Mouse (Mus musculus): ENCODE data around the gene Tmem164.
"Not testable (repeated sequence)": the region's sequence is repeated elsewhere in the genome, so short reads cannot be mapped to it uniquely, and the experiment has no call there.

Gene Tmem164

GRCm38 (mm10) chrX:142681056-142681615 lies at the start of gene Tmem164:
Gene Tmem164, plus strand, starts transcription at chrX:142681406.
- peak; percentile 62 for DNase-seq (ENCODE audit: low spot score)

DNA sequence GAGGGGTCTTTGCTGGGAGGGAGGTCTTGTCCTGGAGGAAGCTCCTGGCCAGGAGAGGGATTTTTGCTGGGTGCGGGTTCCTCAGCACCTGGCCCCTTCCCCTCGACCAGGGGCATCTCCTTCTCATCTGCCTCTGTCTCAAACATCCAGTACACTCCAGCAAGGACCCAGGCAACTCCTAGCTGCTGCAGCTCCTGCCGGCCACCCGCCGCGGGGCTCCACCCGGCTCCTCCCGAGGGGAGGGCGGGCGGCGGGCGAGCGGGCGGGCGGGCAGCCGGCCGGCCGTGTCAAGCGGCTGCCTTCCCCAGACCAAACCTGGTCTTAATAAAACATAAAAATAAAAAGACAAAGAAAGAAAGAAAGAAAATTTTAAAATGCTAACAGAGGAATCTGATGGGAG lies 48.2 kb upstream of the Tmem164 start:
- DNase-seq (ENCODE audit: low spot score): not testable (repeated sequence)

DNA sequence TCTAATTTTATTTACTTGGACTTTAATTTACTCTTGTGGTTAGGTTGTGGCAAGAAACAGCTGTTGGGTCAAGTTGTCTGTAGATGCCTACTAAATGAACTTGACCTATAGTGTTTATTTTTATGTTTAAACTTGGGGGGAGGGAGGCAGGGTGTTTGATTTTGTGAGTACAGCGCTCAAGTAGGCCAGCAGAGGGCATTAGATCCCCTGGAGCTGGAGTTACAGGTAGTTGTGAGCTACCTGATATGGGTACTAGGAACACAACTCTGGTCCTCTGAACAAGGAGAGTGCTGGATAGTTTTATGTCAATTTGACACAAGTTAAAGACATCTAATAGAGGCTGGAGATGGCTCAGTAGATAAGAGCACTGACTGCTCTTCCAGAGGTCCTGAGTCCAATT lies 34.0 kb upstream of the Tmem164 start:
- DNase-seq (ENCODE audit: low spot score): no peak

DNA sequence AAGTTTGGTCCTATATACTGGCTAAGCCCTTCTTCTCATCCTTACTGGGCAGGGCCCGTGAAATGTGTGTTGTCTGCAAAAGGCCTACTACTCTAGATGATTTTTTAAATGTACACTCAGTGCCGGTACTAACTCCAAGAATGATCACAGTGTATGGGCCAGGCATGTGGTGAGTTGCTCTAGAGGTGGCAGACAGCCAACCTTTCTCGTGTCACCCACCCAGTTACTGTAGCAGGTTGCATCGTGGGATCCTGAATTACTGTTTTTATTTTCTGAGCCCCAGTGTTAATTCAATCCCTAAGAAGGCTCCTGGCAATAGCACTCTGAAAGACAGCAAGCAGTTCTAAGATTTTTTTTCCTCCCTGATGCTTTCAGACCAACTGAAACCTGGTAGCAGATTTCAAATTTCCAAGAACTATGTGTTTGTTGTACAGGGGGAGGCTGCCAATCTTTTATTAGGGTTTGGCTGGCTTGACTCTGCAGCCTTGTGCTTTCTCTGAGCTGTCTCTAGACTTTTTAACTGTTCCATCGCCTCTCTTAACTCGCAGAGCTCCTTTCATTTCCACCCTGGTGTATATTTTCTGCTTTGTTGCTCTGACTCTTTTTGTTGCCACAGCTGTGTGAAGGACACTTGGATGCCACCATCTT lies 31.0 kb upstream of the Tmem164 start:
- no peak for DNase-seq (ENCODE audit: low spot score)

DNA sequence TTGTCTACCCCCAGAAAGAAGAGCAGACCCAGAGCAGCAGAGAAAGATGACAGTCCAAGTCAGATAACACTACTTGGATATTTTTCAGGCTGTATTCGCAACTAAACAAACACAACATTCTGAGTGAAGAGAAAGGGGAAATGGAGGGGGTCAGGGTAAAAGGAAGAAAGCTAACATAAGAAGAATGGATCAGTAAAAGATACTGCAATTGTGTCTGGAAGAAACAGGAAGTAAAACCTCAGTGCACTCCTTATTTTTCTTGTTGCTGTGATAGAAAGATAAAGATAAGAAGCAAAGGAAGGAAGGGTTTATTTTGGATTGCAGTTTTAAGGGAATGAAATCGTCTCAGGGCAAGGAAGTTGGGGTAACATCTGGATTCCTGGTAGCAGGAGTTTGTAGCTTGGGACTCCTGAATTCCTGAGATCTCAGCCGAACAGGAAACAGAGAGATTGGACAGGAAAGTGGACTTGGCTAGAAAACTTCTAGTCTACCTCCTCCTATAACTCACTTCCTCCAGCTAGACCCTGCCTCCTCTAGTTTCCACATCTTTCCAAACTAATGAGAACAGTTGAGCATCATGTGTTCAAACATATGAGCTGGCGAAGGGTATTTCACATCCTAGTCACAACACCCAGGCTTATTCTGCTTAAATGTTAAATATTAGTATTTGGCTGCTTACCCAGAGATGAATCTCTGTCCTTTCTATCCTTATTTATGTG lies 16.3 kb upstream of the Tmem164 start:
- no peak for DNase-seq (ENCODE audit: low spot score)

DNA sequence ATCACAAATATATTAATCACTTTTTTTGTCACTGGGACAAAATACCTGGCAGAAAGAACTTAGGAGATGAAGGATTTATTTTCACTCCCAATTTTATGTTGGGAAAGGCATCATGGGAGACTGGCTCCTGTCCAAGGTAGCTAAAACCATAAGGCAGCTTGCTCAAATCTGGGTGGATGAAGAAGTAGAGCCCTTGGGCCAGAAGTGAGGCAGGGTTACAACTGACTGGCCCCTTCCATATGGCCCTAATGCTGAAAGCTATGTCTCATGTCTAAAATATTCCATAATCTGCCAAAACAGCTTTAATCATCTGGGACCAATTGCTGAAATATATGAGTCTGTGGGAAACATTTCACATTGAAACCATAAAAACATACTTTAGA lies 15.8 kb upstream of the Tmem164 start:
- no peak for DNase-seq (ENCODE audit: low spot score)

DNA sequence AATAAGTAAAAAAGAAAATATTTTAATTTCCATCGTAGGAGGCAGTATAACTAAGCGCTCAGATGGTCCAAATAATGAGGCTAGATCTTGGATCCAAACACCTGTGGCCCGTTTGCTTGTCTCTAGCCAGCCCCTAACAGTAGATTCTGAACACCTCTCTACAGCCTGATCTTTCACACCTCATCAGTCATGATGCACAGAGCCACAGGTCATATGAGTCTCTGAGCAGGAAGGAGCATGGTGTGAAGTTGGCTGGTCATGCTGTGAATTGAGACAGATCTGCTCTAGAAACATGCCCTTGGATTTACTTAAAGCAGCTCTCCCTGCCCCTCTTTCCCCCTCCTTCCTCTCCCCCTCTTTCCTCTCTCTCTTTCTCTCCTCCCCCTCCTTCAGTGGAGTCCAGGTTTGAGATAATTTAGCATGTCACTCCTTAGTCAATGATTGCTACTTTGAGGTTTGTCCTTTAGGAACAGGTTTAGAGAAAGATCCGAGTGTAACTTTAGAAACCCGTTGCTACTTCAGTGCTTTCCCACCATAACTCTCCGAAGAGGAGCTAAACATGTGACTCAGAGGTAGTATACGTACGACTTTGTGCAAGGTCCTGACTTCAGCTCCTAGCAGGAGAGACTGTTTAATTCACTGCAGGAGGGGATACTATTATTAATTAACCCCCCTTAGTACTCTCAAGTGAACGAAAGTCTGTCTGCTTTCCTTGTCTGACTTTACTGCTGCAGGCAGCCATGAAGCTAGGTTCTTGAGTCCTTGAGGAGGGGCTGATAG lies 11.7 kb upstream of the Tmem164 start:
- DNase-seq (ENCODE audit: low spot score): no peak

GRCm38 (mm10) chrX:142670121-142670520 lies 11.1 kb upstream of the Tmem164 start:
- no peak for DNase-seq (ENCODE audit: low spot score)

- no peak for DNase-seq (ENCODE audit: low spot score)
Measured at GRCm38 (mm10) chrX:142671141-142671540, 10.1 kb upstream of the Tmem164 start.

DNA sequence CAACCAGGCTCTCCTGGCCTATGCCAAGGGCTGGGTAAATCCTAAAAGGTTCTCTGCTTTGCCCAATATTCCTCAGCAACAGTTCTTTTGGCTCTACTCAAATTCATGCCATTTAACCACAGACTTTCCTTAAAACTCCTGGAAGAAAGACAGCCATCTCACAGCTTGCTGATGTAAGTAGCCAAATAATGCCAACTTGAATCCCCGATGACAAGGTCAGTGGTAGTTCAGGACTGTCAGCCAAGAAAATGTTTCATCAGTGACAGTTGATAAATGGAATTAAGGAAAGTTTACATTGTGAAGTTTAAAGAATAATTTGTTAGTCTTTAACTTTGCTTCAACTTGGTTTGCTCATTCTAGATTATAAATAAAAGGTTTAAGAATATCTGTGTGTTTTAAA lies 8.5 kb upstream of the Tmem164 start:
- no peak for DNase-seq (ENCODE audit: low spot score)

DNA sequence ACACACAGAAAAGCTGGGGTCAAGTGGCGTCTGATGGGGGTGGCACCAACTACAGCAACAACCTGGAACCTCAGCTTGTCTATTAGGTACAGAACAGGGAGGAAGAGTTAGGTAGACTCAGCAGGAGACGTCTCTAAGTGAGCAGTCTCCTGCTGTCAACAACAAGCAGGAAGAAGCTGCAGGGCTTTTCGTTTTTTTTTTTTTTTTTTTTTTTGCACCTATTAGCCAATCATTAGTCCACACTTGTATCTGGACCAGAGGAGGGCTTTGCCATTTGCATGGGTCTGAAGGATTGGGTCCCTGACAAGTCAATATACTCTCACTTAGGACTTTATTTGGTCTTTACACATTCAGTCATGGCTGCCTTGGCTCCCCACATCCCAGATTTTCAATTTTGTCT lies 4.0 kb upstream of the Tmem164 start:
- no peak for DNase-seq (ENCODE audit: low spot score)

- DNase-seq (ENCODE audit: low spot score): no peak
Measured at GRCm38 (mm10) chrX:142678499-142679474, 2.4 kb upstream of the Tmem164 start.

- no peak for DNase-seq (ENCODE audit: low spot score)
Measured at GRCm38 (mm10) chrX:142679502-142680250, 1.5 kb upstream of the Tmem164 start.

DNA sequence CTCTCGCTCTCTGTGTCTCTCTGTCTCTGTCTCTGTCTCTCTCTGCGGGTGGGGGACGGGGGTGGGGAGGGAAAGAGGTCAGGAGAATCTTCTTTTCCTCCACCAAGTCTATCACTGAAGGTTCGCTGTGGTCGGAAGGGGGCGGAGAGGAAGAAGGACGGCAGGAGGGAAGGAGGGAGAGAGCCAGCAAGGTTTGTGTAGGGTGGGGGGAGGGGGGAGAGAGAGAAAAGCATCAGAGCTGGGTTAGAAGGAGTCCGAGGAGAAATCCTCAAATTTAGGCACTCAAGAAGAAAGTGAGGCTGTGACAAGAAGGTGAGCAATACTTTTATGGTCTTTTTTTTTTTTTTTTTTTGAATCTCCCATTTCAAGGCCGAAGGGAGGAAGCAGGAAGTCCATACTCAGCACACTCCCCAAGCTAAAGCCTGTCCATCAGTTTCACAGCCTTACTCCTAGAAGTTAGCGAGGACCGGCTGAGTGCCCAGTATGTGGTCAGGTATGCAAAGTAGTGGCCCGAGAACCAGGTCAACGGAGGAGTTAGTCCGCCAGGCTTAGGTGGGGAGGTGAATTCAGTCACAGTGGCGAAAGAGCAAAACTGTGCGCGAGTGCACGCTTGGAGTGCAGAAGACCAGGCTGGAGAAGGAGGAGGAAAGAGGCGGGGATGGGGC lies 683 bp upstream of the Tmem164 start:
- peak; percentile 42 for DNase-seq (ENCODE audit: low spot score)

- peak; percentile 25 for DNase-seq (ENCODE audit: low spot score)
Measured at GRCm38 (mm10) chrX:142681616-142682141, 473 bp downstream of the Tmem164 start.

- DNase-seq (ENCODE audit: low spot score): no peak
Measured at GRCm38 (mm10) chrX:142682176-142682820, 1.1 kb downstream of the Tmem164 start.

GRCm38 (mm10) chrX:142682990-142683389 lies 1.8 kb downstream of the Tmem164 start:
- DNase-seq (ENCODE audit: low spot score): no peak

DNA sequence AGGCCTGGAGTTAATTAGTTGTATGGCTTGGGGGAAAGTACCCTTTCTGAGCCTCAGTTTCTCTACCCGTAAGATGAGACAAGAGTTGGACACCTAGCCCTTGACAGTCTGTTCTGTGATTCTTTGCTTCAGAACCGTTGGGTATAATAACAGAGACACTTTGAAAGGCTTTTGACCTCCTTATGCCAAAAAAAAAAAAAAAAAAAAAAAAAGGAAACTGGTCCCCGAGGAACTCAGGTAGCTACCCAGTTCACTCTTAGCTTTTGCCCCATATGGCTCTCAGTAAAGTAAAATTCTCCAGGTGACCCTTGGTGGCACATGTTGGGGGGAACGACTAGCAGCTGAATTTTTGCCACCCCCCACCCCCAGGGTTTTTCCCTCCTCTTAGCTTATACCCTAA lies 3.5 kb downstream of the Tmem164 start:
- no peak for DNase-seq (ENCODE audit: low spot score)

GRCm38 (mm10) chrX:142685676-142686075 lies 4.5 kb downstream of the Tmem164 start:
- DNase-seq (ENCODE audit: low spot score): no peak

Data from ovary, postnatal 14 days (tissue).